Mouse (Mus musculus): ENCODE data around the gene Snai1. TPM values are rescaled to one million over a fixed set of nuclear protein-coding genes. Genes with fewer than 3 reads are reported as not detected.
A peak's percentile ranks its signal among the peaks of the same experiment; 100 is the strongest.

Snai1 gene
- polyA plus RNA-seq, 1 experiment from 2014 or later = 0.10 TPM

DNA sequence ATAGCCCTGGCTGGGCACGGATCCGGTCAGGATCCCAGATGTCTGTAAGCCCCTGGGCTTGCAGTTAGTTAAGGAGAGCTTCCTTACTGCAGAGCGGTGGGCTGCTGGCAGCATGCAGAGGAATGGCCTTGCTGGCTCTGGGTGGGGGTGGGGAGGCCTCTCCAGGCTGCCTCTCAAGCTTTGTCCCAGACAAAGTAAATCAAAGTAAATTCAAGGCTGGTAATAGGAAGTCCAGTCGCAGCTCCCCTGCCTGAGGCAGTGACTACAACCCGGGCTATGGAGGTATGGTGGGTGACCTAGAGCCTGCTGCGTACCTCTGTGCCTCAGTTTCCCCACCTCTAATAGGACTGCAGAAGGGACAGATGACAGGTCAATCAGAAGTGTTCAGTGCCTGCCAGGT is 3.3 kb downstream of the Snai1 start:
- ATAC-seq = no peak
- DNase-seq (ENCODE audit: low read depth, low spot score) = no peak
- ChIA-PET POLR2A (no interaction called here), CTCF (interaction anchor here (1.4 kb wide), 1 partner anchor 10 kb away, joined by 3 read pairs; no protein-coding TSS in a partner anchor)
- H3K27me3 ChIP-seq = no peaks in the 10 kb centered on the region
- TF ChIP-seq CTCF (IDR thresholded peaks at IDR 0.05) = no peak
- in situ Hi-C loops (cut with MboI; ENCODE audit: low pct_unique_long_range_greater_than_20kb) = no loop called here

DNA sequence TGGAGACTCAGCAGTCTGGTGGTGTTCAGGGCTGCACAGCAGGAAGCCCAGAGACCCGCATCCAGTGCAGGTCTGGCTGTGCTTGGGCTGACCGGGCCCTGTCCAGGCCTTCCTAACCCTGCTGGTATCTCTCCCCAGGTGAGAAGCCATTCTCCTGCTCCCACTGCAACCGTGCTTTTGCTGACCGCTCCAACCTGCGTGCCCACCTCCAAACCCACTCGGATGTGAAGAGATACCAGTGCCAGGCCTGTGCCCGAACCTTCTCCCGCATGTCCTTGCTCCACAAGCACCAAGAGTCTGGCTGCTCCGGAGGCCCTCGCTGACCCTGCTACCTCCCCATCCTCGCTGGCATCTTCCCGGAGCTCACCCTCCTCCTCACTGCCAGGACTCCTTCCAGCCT is 3.8 kb downstream of the Snai1 start:
- in situ Hi-C loops (cut with MboI; ENCODE audit: low pct_unique_long_range_greater_than_20kb) = no loop called here
- no peak for DNase-seq (ENCODE audit: low read depth, low spot score)
- TF ChIP-seq CTCF (IDR thresholded peaks at IDR 0.05) = no peak
- no peaks in the 10 kb centered on the region for H3K27me3 ChIP-seq
- CTCF ChIA-PET = interaction anchor here (1.4 kb wide), 1 partner anchor 10 kb away, joined by 3 read pairs; no protein-coding TSS in a partner anchor
- POLR2A ChIA-PET = no interaction called here
- ATAC-seq = no peak

GRCm38 (mm10) chr2:167542361-167542760 is 4.4 kb downstream of the Snai1 start:
- ATAC-seq = no peak
- in situ Hi-C loops (cut with MboI; ENCODE audit: low pct_unique_long_range_greater_than_20kb) = no loop called here

GRCm38 (mm10) chr2:167543121-167544003 is 5.4 kb downstream of the Snai1 start:
- POLR2A ChIA-PET = no interaction called here
- CTCF ChIA-PET = interaction anchor here (0.9 to 1.4 kb wide), 5 partner anchors 9 to 62 kb away, joined by 3 to 6 read pairs (median 4); no protein-coding TSS in a partner anchor
- H3K27me3 ChIP-seq = no peaks in the 10 kb centered on the region
- ATAC-seq (peak; percentile 11), DNase-seq (ENCODE audit: low read depth, low spot score) (no peak)
- no peak for TF ChIP-seq CTCF (IDR thresholded peaks at IDR 0.05)
- in situ Hi-C loops (cut with MboI; ENCODE audit: low pct_unique_long_range_greater_than_20kb) = no loop called here

More at GRCm38 (mm10) chr2:167542361-167542760, 4.4 kb downstream of the Snai1 start:
- no peak for TF ChIP-seq CTCF (IDR thresholded peaks at IDR 0.05)
- no peaks in the 10 kb centered on the region for H3K27me3 ChIP-seq
- CTCF ChIA-PET = no interaction called here
- POLR2A ChIA-PET = no interaction called here
- DNase-seq (ENCODE audit: low read depth, low spot score) = no peak

DNA sequence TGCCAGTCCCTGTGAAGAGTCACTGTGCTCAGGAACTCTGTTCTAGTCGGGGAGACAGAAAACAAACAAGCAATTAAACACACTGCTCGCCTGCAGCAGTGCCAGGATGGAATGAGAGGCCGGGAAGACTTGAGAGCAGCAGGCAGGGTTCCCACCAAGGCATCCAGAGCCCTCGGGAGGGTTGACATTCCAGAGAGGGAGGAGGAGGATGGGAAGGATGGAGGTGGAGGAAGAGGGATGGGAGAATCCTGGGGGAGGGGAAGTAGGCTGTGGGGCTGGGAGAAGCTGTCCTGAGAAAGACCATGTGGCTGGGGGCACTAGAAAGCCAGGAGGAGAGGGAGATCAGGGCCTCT is 6.0 kb downstream of the Snai1 start:
- no peak for DNase-seq (ENCODE audit: low read depth, low spot score)

GRCm38 (mm10) chr2:167544456-167544855 is 6.5 kb downstream of the Snai1 start:
- no peak for TF ChIP-seq CTCF (IDR thresholded peaks at IDR 0.05)
- no peak for ATAC-seq
- POLR2A ChIA-PET = no interaction called here
- CTCF ChIA-PET = interaction anchor here (1.4 kb wide), 1 partner anchor 15 kb away, joined by 3 read pairs; no protein-coding TSS in a partner anchor
- H3K27me3 ChIP-seq = no peaks in the 10 kb centered on the region
- DNase-seq (ENCODE audit: low read depth, low spot score) = no peak
- in situ Hi-C loops (cut with MboI; ENCODE audit: low pct_unique_long_range_greater_than_20kb) = no loop called here

More for the DNA sequence above, 6.0 kb downstream of the Snai1 start:
- CTCF ChIA-PET = interaction anchor here (1.4 kb wide), 2 partner anchors 12 to 16 kb away, joined by 3 read pairs; no protein-coding TSS in a partner anchor
- POLR2A ChIA-PET = no interaction called here
- in situ Hi-C loops (cut with MboI; ENCODE audit: low pct_unique_long_range_greater_than_20kb) = no loop called here
- no peak for ATAC-seq
- no peak for TF ChIP-seq CTCF (IDR thresholded peaks at IDR 0.05)
- H3K27me3 ChIP-seq = no peaks in the 10 kb centered on the region

DNA sequence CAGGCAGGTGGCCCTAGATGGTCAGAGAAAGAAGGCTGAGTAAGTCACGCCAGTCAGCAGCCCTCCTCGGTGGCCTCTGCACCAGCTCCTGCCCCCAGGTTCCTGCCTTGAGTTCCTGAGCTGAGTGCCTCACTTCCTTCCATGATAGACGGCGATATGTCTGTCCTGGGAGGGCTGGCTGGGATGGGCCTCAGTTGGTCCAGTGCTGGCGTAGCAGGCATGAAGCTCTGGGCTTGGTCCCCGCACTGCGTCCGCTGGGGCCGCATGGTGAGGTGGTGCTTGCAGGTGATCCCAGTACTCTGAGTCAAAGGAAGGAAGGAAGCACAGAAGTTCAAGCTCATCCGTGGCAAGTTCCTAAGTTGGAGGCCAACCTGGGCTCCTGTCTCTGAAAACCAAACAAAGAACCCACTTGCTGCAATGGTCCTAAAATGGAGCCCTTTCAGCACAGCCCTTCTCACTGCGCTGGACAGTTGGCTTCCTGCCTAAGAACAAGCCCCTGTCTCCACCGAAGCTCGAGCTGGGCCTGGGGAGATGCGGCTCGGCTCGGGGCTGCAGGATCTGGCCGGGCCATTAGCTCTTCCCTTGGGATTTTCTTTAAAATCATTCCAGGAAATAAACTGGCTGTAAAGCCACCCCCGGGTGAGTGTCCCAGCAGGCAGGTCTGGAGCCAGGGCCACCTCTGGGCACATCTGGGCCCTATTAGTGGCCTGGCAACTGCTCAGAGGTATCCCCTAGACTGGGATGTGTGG is 8.6 kb downstream of the Snai1 start:
- no peaks in the 10 kb centered on the region for H3K27me3 ChIP-seq
- TF ChIP-seq CTCF (IDR thresholded peaks at IDR 0.05) = no peak
- CTCF ChIA-PET = interaction anchor here (0.8 to 1.1 kb wide), 2 partner anchors 20 to 133 kb away, joined by 3 read pairs; no protein-coding TSS in a partner anchor
- DNase-seq (ENCODE audit: low read depth, low spot score) (no peak), ATAC-seq (no peak)
- in situ Hi-C loops (cut with MboI; ENCODE audit: low pct_unique_long_range_greater_than_20kb) = no loop called here
- POLR2A ChIA-PET = interaction anchor here (0.6 kb wide), 2 partner anchors 13 to 126 kb away, joined by 3 to 4 read pairs; no protein-coding TSS in a partner anchor

DNA sequence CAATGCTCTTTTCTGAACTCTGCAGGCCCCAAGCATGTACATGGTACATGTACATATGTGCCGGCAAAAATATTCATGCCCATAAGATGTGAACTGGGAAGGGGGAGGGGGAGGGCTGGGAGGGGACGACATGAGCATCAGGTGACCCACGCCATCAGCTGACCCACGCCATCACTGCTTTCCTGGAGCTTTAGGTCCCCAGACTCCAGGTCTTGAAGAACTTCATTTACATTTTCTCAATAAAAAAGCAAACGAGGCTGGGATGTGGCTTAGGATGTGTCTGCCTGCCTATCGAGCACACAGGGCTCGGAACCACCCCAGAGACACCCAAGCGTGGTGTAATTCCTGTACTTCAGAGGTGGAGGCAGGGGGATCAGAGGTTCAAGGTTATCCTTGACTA is 9.4 kb downstream of the Snai1 start:
- ATAC-seq (no peak), DNase-seq (ENCODE audit: low read depth, low spot score) (no peak)
- POLR2A ChIA-PET = no interaction called here
- CTCF ChIA-PET = no interaction called here
- no peak for TF ChIP-seq CTCF (IDR thresholded peaks at IDR 0.05)
- no peaks in the 10 kb centered on the region for H3K27me3 ChIP-seq
- in situ Hi-C loops (cut with MboI; ENCODE audit: low pct_unique_long_range_greater_than_20kb) = no loop called here

DNA sequence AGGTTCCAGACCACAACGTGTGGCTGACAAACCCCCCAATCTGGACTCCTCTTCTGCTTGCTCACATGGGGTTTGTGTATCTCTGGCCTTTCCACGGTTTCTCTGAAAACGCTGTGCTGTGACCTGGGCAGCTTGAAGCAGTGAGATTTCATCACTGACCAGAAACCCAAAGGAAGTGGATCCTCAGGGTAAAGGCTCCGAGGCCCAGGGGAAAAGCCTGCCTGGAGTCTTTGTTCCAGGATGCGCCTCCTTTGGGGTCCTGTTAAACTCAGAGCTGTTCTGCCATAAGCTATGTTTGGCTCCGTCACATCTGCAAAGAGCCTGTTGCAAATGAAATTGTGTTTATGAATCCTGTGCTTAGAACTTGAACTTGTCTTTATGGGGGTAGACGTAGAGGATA is 11.0 kb downstream of the Snai1 start:
- no peak for ATAC-seq
- TF ChIP-seq CTCF (IDR thresholded peaks at IDR 0.05) = no peak
- no peak for DNase-seq (ENCODE audit: low read depth, low spot score)
- in situ Hi-C loops (cut with MboI; ENCODE audit: low pct_unique_long_range_greater_than_20kb) = no loop called here
- H3K27me3 ChIP-seq = no peaks in the 10 kb centered on the region
- CTCF ChIA-PET = no interaction called here
- POLR2A ChIA-PET = no interaction called here

DNA sequence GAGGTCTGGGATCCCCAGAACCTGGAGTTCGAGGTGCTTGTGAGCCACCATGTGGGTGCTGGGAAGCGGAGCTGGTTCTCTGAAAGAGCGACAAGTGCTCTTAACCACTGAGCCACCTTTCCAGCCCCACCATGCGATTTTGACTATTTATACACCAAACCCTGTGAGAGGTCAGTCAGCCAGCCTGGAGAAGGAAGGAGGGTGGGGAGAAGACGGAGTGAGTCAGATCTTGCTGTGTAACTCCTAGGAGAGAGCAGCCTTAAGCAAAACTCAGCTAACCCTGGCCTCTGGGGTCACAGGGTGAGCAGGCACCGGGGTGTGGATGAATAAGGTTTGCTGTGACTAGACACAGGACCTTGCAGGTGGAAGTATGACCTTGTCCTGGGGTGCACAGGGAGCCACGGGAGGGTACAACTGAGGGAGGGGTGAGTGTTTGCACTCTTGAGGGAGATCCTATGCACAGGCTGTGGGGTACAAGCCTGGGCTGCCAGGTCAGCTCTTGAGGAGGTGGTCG is 12.4 kb downstream of the Snai1 start:
- POLR2A ChIA-PET = no interaction called here
- in situ Hi-C loops (cut with MboI; ENCODE audit: low pct_unique_long_range_greater_than_20kb) = no loop called here
- ATAC-seq (no peak), DNase-seq (ENCODE audit: low read depth, low spot score) (no peak)
- no peak for TF ChIP-seq CTCF (IDR thresholded peaks at IDR 0.05)
- no peaks in the 10 kb centered on the region for H3K27me3 ChIP-seq
- CTCF ChIA-PET = interaction anchor here (1.7 to 1.8 kb wide), 2 partner anchors 19 to 55 kb away, joined by 4 to 5 read pairs; no protein-coding TSS in a partner anchor

Measured in Patski (cell line).